Mouse (Mus musculus) small intestine, adult 10 weeks (tissue): ENCODE results near the gene Rrp15. TPM values are rescaled to one million over a fixed set of nuclear protein-coding genes. Genes with fewer than 3 reads are reported as not detected.

Source experiments
- polyA plus RNA-seq: library from polyadenylated mRNA; stranded (reverse); fragments of 350-450 nt; fragmentation: Illumina TruSeq; extraction: RNeasy Lipid Tissue Mini Kit (QIAGEN cat#74804); gene quantifications from one replicate; pipeline ENCODE4 v1.2.3, GENCODE M21; 2014; ENCODE audit warnings: low replicate concordance

The Rrp15 gene
- polyA plus RNA-seq, result 4.9 TPM

DNA sequence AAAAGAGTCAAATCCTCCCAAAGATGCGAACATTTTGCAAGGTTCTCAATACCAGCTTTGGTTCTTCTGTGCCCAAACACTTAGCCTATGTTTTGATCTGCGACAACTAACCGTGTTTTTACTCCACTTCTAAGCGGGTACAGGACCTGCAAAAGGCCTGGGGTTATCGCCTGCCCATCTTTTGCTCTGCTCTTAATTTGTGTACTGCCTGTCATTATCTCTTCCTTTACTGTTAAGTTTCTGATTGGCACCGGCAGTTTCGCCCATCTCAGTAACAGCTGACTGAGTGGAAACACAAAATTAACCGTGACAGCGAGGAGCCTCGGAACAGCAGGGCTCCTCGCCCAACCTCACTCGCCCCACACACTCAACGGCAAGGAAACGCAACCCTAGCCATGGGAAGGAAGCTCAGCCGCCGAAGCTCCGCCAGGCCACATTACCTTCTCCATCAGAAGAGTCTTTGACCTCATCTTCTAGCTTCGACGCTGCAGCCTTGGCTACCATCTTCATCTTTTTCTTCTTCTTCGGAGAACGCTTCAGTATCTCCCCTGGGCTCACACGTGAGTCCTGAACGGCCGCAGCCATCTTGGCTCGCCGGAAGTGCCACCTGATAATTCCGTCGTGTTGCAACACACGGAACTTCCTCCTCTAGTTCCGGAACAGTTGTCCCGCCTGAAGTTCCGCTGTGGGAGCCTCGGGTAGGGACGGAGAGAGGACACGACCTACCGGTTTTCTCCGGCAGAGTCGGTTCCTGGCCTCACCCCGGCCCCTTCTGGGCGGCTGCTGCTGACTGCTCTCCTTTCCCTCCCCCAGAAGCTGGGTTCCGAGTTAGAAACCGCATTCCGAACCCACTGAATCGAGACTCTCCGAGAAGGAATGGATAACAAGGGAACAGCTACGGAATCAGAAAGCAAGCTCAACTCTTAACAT, at the start of gene Rrp15:
Gene Rrp15 (minus strand): TSS at position 635 of the 930 bp plus-strand sequence.

DNA sequence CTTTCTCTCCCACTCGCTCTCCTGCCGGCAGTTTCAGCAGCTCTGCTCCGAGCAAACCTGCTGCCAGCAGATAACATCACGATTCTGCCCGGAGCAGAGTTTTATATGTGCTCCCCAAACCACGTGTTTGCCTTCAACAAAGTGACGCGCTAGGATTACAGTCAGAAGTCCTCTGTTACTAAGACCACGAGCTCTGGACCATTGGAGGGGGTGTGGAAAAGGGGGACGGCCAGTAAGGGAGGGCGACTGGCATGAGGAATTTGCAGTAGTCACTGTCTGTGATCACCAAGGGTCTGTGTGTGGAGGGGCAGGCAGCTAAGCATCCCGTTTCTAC, 43.3 kb downstream of the Rrp15 start, which contains the start of gene Tgfb2:
Gene Tgfb2 (minus strand): TSS at position 75 of the 334 bp plus-strand sequence.

Other genes with a start within 250 kb of the Rrp15 start
- 1.9 TPM for gene Tgfb2, start 43.4 kb downstream of the Rrp15 start, polyA plus RNA-seq
- not detected for gene D1Pas1, start 218.1 kb upstream of the Rrp15 start, polyA plus RNA-seq